Mouse (Mus musculus) midbrain, embryonic 16.5 days (tissue): ENCODE measurements at regions not wholly inside any gene's neighbourhood (a gene's known extent, or its start where the extent isn't known, plus 50 kb on each side); places are given as distances from the start of the nearest gene placed in this dataset.

Experiments used
- ATAC-seq: fragments of 200-750 bp; cut with Nextera tagmentation; 2 replicates; pipeline ENCODE4 v1.8.0; 2017; ENCODE audit warnings: moderate TSS enrichment
- H3K27ac ChIP-seq: fragments of 300-500 bp; sonication (generic); 2 replicates; pipeline ENCODE4 v1.5.1; 2014; ENCODE audit warnings: mild to moderate bottlenecking, low read length, mixed read lengths
- H3K27me3 ChIP-seq: fragments of 300-500 bp; sonication (generic); 2 replicates; pipeline ENCODE4 v1.6.1; 2014; ENCODE audit warnings: low read depth, low read length, mixed read lengths; ENCODE audit not compliant: control insufficient read depth, insufficient read depth
- H3K36me3 ChIP-seq: fragments of 300-500 bp; sonication (generic); 2 replicates; pipeline ENCODE4 v1.6.1; 2014; ENCODE audit warnings: mild to moderate bottlenecking, low read length, moderate library complexity, mixed read lengths; ENCODE audit not compliant: control insufficient read depth, insufficient read depth
- H3K4me1 ChIP-seq: fragments of 300-500 bp; sonication (generic); 2 replicates; pipeline ENCODE4 v1.6.1; 2014; ENCODE audit warnings: mild to moderate bottlenecking, low read length, mixed read lengths; ENCODE audit not compliant: control insufficient read depth, insufficient read depth
- H3K4me2 ChIP-seq: fragments of 300-500 bp; sonication (generic); 2 replicates; pipeline ENCODE4 v1.6.1; 2014; ENCODE audit warnings: mild to moderate bottlenecking, low read length, mixed read lengths
- H3K4me3 ChIP-seq: fragments of 300-500 bp; sonication (generic); 2 replicates; pipeline ENCODE4 v1.5.1; 2014; ENCODE audit warnings: low read depth, mild to moderate bottlenecking, low read length, moderate library complexity, mixed read lengths
- H3K9ac ChIP-seq: fragments of 300-500 bp; sonication (generic); 2 replicates; pipeline ENCODE4 v1.6.1; 2014; ENCODE audit warnings: low read depth, low read length, mixed read lengths
- H3K9me3 ChIP-seq: fragments of 300-500 bp; sonication (generic); replicated peaks from 2 replicates; pipeline ENCODE4 v1.6.1; 2014; ENCODE audit warnings: mild to moderate bottlenecking, low read length, mixed read lengths; ENCODE audit not compliant: control insufficient read depth, poor library complexity, severe bottlenecking
- WGBS: fragments of 180-500 bp; shearing (Covaris S2); extraction: QIAGEN DNeasy Blood & Tissue Kit; methylation state at CpG from one replicate; pipeline ENCODE4 v1.1.7; 2014; 5-methylcytosine and 5-hydroxymethylcytosine counted together

DNA sequence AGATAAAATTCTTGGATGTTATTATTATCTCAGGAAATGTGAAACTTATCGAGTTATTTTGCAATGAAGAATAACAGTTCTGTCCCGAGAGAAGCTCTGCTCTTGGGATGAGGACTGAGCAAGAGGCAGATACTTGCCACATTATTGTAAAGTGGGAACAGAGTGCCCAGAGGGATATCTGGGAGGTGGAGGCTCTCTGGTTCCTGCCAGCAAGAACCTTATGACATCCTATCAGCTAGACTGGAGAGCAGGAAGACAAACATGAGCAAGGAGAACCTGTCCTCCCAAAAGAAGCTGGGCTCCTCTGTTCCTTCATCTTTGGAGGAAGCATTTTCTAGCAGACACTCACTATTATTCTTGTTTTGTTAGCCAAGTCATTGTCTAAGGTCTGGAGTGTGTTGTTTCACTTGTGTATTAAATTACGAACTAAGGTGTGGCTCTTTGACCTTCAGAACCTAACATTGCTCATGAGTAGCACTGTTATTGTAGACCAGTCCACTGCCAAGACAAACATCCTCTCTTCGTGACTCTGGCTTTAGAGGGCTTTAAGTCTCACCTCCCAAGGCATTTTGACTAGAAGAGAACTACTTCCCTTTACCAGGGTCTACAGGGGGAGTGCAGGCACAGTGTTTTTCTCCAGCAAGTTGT is 69.6 kb upstream of the Palmd start:
- no peak for ATAC-seq
- no peak overlapping the region for H3K4me2 ChIP-seq
- H3K4me3 ChIP-seq = no peak overlapping the region
- no peaks in the 10 kb centered on the region for H3K36me3 ChIP-seq
- WGBS = 79% methylated on average over 4 of the region's 4 CpGs
- H3K9ac ChIP-seq = no peak overlapping the region
- no peaks in the 10 kb centered on the region for H3K9me3 ChIP-seq
- H3K4me1 ChIP-seq = no peaks in the 10 kb centered on the region
- no peak overlapping the region for H3K27ac ChIP-seq
- H3K27me3 ChIP-seq = no peaks in the 10 kb centered on the region
